Mouse (Mus musculus): ENCODE measurements around the gene Fubp1.

GRCm38 (mm10) chr3:152245273-152245910 lies 35.2 kb downstream of the Fubp1 start:
- TF ChIP-seq MYOD1 (IDR thresholded peaks at IDR 0.05; ENCODE audit: control insufficient read depth, insufficient read length, low read depth): no peak
- no peak for TF ChIP-seq FOSL1 (IDR thresholded peaks at IDR 0.05; ENCODE audit: insufficient read depth, low read length, poor library complexity, severe bottlenecking)
- TF ChIP-seq CTCF (IDR thresholded peaks at IDR 0.05; ENCODE audit: control insufficient read depth, insufficient read depth, insufficient read length): no peak
- TF ChIP-seq MYOG (IDR thresholded peaks at IDR 0.05; ENCODE audit: control insufficient read depth, extremely low read depth, insufficient read length): no peak
- TF ChIP-seq USF1 (IDR thresholded peaks at IDR 0.05; ENCODE audit: low read depth): no peak
- no peak for TF ChIP-seq MAX (IDR thresholded peaks at IDR 0.05)

Measured in C2C12 (cell line).